In the genomic region with DNA sequence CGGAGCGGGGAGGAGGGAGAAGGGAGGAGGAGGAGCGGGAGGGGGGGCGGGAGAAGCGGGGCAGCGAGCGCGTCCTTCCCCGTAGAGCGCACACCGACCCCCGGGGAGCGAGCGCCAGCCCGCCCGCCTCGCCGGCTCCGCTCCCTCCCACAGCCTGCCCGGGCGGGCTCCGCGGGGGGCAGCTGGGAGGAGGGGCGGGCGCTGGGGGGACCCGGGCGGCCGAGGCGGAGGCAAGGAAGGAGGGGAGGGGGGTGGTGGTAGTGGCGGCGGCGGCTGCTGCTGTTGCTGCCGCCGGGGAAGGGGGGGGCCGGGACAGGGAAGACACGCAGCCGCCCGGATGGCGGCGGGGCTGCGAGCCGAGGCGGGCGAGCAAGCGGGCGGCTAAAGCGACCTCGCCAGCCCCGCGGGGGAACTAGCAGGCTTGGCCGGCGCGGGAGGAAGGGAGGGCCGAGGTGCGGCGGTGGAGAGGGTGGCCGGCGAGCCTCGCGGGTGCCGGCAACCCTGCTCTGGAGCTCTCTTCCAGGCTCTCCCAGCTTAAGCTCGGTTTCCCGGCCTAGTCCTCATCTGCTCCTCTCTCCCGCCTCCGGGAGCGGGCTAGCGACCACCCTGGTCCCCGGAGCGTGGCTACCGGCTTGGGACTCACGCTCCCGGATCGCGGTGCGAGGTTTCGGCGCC, we compare ENCODE assay signal across 8 mouse cellular contexts. TPM values are rescaled to one million over a fixed set of nuclear protein-coding genes. Genes with fewer than 3 reads are reported as not detected.
DNase-seq lines count a peak whose midpoint lies in the region; ATAC-seq and TF ChIP-seq lines count a peak whose summit lies in the region.

No protein-coding gene starts in this region.

- no peak for TF ChIP-seq RAD21 in CH12.LX (IDR thresholded peaks at IDR 0.05; ENCODE audit: low read depth, low read length)

- H3K4me2 ChIP-seq in CH12.LX (ENCODE audit: insufficient read depth, low read depth, poor library complexity, severe bottlenecking) = peak overlapping the region; percentile 52; the same call in 1 of the 2 replicates
- peak overlapping the region; percentile 87 for H3K4me2 ChIP-seq in embryonic facial prominence, embryonic 15.5 days (replicated peaks)
- peak overlapping the region; percentile 97 for H3K4me2 ChIP-seq in heart, embryonic 16.5 days (ENCODE audit: low read depth, low read length)

- peaks cover 6 to 30% of the 10 kb centered on the region in 2 experiments for H3K4me1 ChIP-seq in CH12.LX (ENCODE audit: control insufficient read depth in 1 of 2, insufficient read depth in 2 of 2)
- H3K4me1 ChIP-seq in embryonic facial prominence, embryonic 15.5 days = peaks cover 25% of the 10 kb centered on the region
- H3K4me1 ChIP-seq in heart, embryonic 16.5 days (ENCODE audit: control insufficient read depth, insufficient read depth, low read length) = peaks cover 14% of the 10 kb centered on the region

- in situ Hi-C loops in CH12.LX (cut with MboI; ENCODE audit: low pct_ligation_motif_present, low pct_unique_long_range_greater_than_20kb, low sequenced_read_pairs) = no loop called here

- H3K9me3 ChIP-seq in CH12.LX (replicated peaks; ENCODE audit: low read length) = no peaks in the 10 kb centered on the region
- no peaks in the 10 kb centered on the region for H3K9me3 ChIP-seq in embryonic facial prominence, embryonic 15.5 days (replicated peaks)
- H3K9me3 ChIP-seq in heart, embryonic 16.5 days (replicated peaks; ENCODE audit: control insufficient read depth, low read length) = no peaks in the 10 kb centered on the region

- peak overlapping the region; percentile 67 for H3K27ac ChIP-seq in CH12.LX (ENCODE audit: insufficient read depth, low read depth)
- peak overlapping the region; percentile 99 for H3K27ac ChIP-seq in embryonic facial prominence, embryonic 15.5 days (replicated peaks)
- peak overlapping the region; percentile 99 for H3K27ac ChIP-seq in heart, embryonic 16.5 days (ENCODE audit: low read length)

- peaks cover 10% of the 10 kb centered on the region for H3K27me3 ChIP-seq in CH12.LX (replicated peaks)
- no peaks in the 10 kb centered on the region for H3K27me3 ChIP-seq in embryonic facial prominence, embryonic 15.5 days
- H3K27me3 ChIP-seq in heart, embryonic 16.5 days (ENCODE audit: control insufficient read depth, insufficient read depth, low read length) = no peaks in the 10 kb centered on the region

- H3K36me3 ChIP-seq in CH12.LX (replicated peaks in 1 of 2; ENCODE audit: control insufficient read depth in 1 of 2, insufficient read depth in 1 of 2, low read length in 1 of 2) = peaks cover 18 to 23% of the 10 kb centered on the region in 2 experiments
- peaks cover 24% of the 10 kb centered on the region for H3K36me3 ChIP-seq in embryonic facial prominence, embryonic 15.5 days
- H3K36me3 ChIP-seq in heart, embryonic 16.5 days (ENCODE audit: control insufficient read depth, insufficient read depth) = peaks cover 21% of the 10 kb centered on the region

- H3K9ac ChIP-seq in CH12.LX (ENCODE audit: insufficient read depth, low read depth) = peak overlapping the region; percentile 93
- peak overlapping the region; percentile 97 for H3K9ac ChIP-seq in embryonic facial prominence, embryonic 15.5 days
- peak overlapping the region; percentile 97 for H3K9ac ChIP-seq in heart, embryonic 16.5 days (ENCODE audit: low read length)

- DNase-seq in CH12.LX (ENCODE audit: extremely low read depth) = peak; percentile 52
- peak; percentile 89 for DNase-seq in adrenal gland, postnatal 14 days
- peak; percentile 91 for DNase-seq in kidney, postnatal 14 days
- peak; percentile 78 for DNase-seq in lung, postnatal 36 days
- DNase-seq in retina, postnatal 7 days (ENCODE audit: low read depth, low spot score) = peak; percentile 55
- DNase-seq in yolk sac, embryonic 10.5 days (ENCODE audit: low spot score) = peak; percentile 90

- H3K79me2 ChIP-seq in CH12.LX (replicated peaks; ENCODE audit: control insufficient read depth, extremely low read depth, insufficient read depth, poor library complexity, severe bottlenecking) = peaks cover 42% of the 10 kb centered on the region

- no peak for TF ChIP-seq CTCF in CH12.LX (conservative IDR thresholded peaks at IDR 0.05 in 1 of 2, IDR thresholded peaks at IDR 0.05 in 1 of 2; ENCODE audit: low read depth in 2 of 2, low read length in 2 of 2)

- dilution Hi-C loops in CH12.LX (cut with MboI; ENCODE audit: extremely low pct_ligation_motif_present, extremely low pct_unique_long_range_greater_than_20kb, low sequenced_read_pairs) = loop anchor here (25.0 kb wide), 1 partner anchor 94 kb away; a partner anchor contains a TSS

- ATAC-seq in embryonic facial prominence, embryonic 15.5 days (ENCODE audit: insufficient number of reproducible peaks, low FRiP score, low TSS enrichment, low read depth) = peak; percentile 77
- ATAC-seq in heart, embryonic 16.5 days (replicated peaks; ENCODE audit: extremely low read depth, insufficient read depth, low FRiP score) = peak; percentile 60

- peak overlapping the region; percentile 75 to 83 (median 79) for H3K4me3 ChIP-seq in CH12.LX (replicated peaks in 1 of 3; ENCODE audit: low read depth in 2 of 3, low read length in 2 of 3, poor library complexity in 1 of 3)
- peak overlapping the region; percentile 86 for H3K4me3 ChIP-seq in embryonic facial prominence, embryonic 15.5 days (replicated peaks)
- H3K4me3 ChIP-seq in heart, embryonic 16.5 days (ENCODE audit: low read length) = peak overlapping the region; percentile 96

- under 1% methylated on average over 49 of the region's 77 CpGs for WGBS in embryonic facial prominence, embryonic 15.5 days
- 0% methylated on average over 46 of the region's 77 CpGs for WGBS in heart, embryonic 16.5 days

- TF ChIP-seq POLR2A in CH12.LX (IDR thresholded peaks at IDR 0.05; ENCODE audit: low read depth, low read length) = no peak; the same call in none of the 2 replicates

- no peak for TF ChIP-seq EP300 in CH12.LX (IDR thresholded peaks at IDR 0.05; ENCODE audit: low read length)

TF ChIP-seq in CH12.LX, 34 proteins besides CTCF, POLR2A, EP300 and RAD21 (continues in another document):
- TF ChIP-seq MXI1 (IDR thresholded peaks at IDR 0.05; ENCODE audit: low read depth, low read length) = peak; percentile 56
- 0 out of 2 replicates have a peak, but pooled peaks have one; percentile 6 for TF ChIP-seq NELFE (IDR thresholded peaks at IDR 0.05; ENCODE audit: low read depth, low read length)
- TF ChIP-seq SMC3 (IDR thresholded peaks at IDR 0.05; ENCODE audit: low read depth, low read length) = no peak
- no peak for TF ChIP-seq RCOR1 (conservative IDR thresholded peaks at IDR 0.05; ENCODE audit: low read depth, low read length)
- TF ChIP-seq ZKSCAN1 (IDR thresholded peaks at IDR 0.05; ENCODE audit: borderline replicate concordance, low read depth, low read length) = no peak
- peak; percentile 98 for TF ChIP-seq UBTF (IDR thresholded peaks at IDR 0.05; ENCODE audit: low read depth, low read length)
- no peak for TF ChIP-seq USF1 (IDR thresholded peaks at IDR 0.05; ENCODE audit: low read depth, low read length)
- no peak for TF ChIP-seq E2F4 (IDR thresholded peaks at IDR 0.05; ENCODE audit: insufficient replicate concordance, low read depth, low read length)
- TF ChIP-seq HCFC1 (IDR thresholded peaks at IDR 0.05; ENCODE audit: low read depth, low read length) = no peak
- TF ChIP-seq MEF2A (IDR thresholded peaks at IDR 0.05; ENCODE audit: borderline replicate concordance, low read depth, low read length) = 0 out of 2 replicates have a peak, but pooled peaks have one; percentile 12
- no peak for TF ChIP-seq CHD2 (IDR thresholded peaks at IDR 0.05; ENCODE audit: low read length)
- no peak for TF ChIP-seq KAT2A (IDR thresholded peaks at IDR 0.05; ENCODE audit: insufficient replicate concordance, low read length)
- peak; percentile 15; the same call in 1 of the 2 replicates for TF ChIP-seq ZMIZ1 (IDR thresholded peaks at IDR 0.05; ENCODE audit: low read depth, low read length)

RNA-seq across cellular contexts. Expression of a gene that starts 1.5 kb away (rescaled TPM):
- total RNA-seq in CH12.LX (2012; rRNA removed) (126 and 142 TPM in 2 replicates), CH12.LX (2014; rRNA removed) (89.9 and 99.8 TPM in 2 replicates)
- 124 and 149 TPM in 2 replicates for polyA plus RNA-seq in CH12.LX (2012; ENCODE audit: insufficient read length, low read depth)
- total RNA-seq in adrenal gland, postnatal 14 days (2021) = 102 and 106 TPM in 2 replicates
- polyA plus RNA-seq in embryonic facial prominence, embryonic 15.5 days (2015; fragmentation: Nextera tagmentation; extraction: Ambion mirVana) = 86.6 and 87.3 TPM in 2 replicates
- polyA plus RNA-seq in heart, embryonic 16.5 days (2015; fragmentation: Nextera tagmentation; extraction: Ambion mirVana) = 57.8 and 58.9 TPM in 2 replicates

RNA-seq across cellular contexts. Expression of a gene that starts 21.6 kb away (rescaled TPM):
- total RNA-seq in CH12.LX (2012; rRNA removed) (46.6 and 51.3 TPM in 2 replicates), CH12.LX (2014; rRNA removed) (38.3 and 40.7 TPM in 2 replicates)
- 52.0 and 59.0 TPM in 2 replicates for polyA plus RNA-seq in CH12.LX (2012; ENCODE audit: insufficient read length, low read depth)
- total RNA-seq in adrenal gland, postnatal 14 days (2021) = 47.9 and 53.4 TPM in 2 replicates
- polyA plus RNA-seq in embryonic facial prominence, embryonic 15.5 days (2015; fragmentation: Nextera tagmentation; extraction: Ambion mirVana) = 18.4 and 20.0 TPM in 2 replicates
- 7.1 and 9.1 TPM in 2 replicates for polyA plus RNA-seq in heart, embryonic 16.5 days (2015; fragmentation: Nextera tagmentation; extraction: Ambion mirVana)

RNA-seq across cellular contexts. Expression of a gene that starts 33.3 kb away (rescaled TPM):
- total RNA-seq in CH12.LX (2012; rRNA removed) = 27.8 and 31.0 TPM in 2 replicates
- total RNA-seq in CH12.LX (2014; rRNA removed) = 24.8 and 27.0 TPM in 2 replicates
- polyA plus RNA-seq in CH12.LX (2012; ENCODE audit: insufficient read length, low read depth) = 32.4 and 32.9 TPM in 2 replicates
- 40.1 and 40.4 TPM in 2 replicates for total RNA-seq in adrenal gland, postnatal 14 days (2021)
- polyA plus RNA-seq in embryonic facial prominence, embryonic 15.5 days (2015; fragmentation: Nextera tagmentation; extraction: Ambion mirVana) = 58.3 and 59.5 TPM in 2 replicates
- 42.6 and 44.9 TPM in 2 replicates for polyA plus RNA-seq in heart, embryonic 16.5 days (2015; fragmentation: Nextera tagmentation; extraction: Ambion mirVana)

RNA-seq across cellular contexts. Expression of a gene that starts 48.0 kb away (rescaled TPM):
- total RNA-seq in CH12.LX (2012; rRNA removed) (0.08 TPM in 1 of 2 replicates, not detected in the other), CH12.LX (2014; rRNA removed) (0.04 TPM in 1 of 2 replicates, not detected in the other)
- polyA plus RNA-seq in CH12.LX (2012; ENCODE audit: insufficient read length, low read depth) = not detected in 2 replicates
- total RNA-seq in adrenal gland, postnatal 14 days (2021) = 17.5 and 72.4 TPM in 2 replicates
- polyA plus RNA-seq in embryonic facial prominence, embryonic 15.5 days (2015; fragmentation: Nextera tagmentation; extraction: Ambion mirVana) = 5.0 and 5.2 TPM in 2 replicates
- polyA plus RNA-seq in heart, embryonic 16.5 days (2015; fragmentation: Nextera tagmentation; extraction: Ambion mirVana) = 14.9 TPM in 2 replicates

RNA-seq across cellular contexts. Expression of a gene that starts 49.5 kb away (rescaled TPM):
- total RNA-seq in CH12.LX (2012; rRNA removed) = 0.04 TPM in 1 of 2 replicates, not detected in the other
- total RNA-seq in CH12.LX (2014; rRNA removed) = not detected in 2 replicates
- polyA plus RNA-seq in CH12.LX (2012; ENCODE audit: insufficient read length, low read depth) = not detected in 2 replicates
- 0.11 and 0.19 TPM in 2 replicates for total RNA-seq in adrenal gland, postnatal 14 days (2021)
- polyA plus RNA-seq in embryonic facial prominence, embryonic 15.5 days (2015; fragmentation: Nextera tagmentation; extraction: Ambion mirVana) = 0.12 and 0.26 TPM in 2 replicates
- 0.08 and 0.09 TPM in 2 replicates for polyA plus RNA-seq in heart, embryonic 16.5 days (2015; fragmentation: Nextera tagmentation; extraction: Ambion mirVana)

Comparison
In these comparisons a context has a peak if more than half of its experiments do, and no peak if none do; other contexts are left out.
1. Peak in every context shown above with its lines: DNase-seq, ATAC-seq, H3K4me3 ChIP-seq and H3K27ac ChIP-seq.